Mouse (Mus musculus) WW6 (cell line): Measurements from ENCODE around the gene Slc44a3.
"Not testable (repeated sequence)": the region's sequence is repeated elsewhere in the genome, so short reads cannot be mapped to it uniquely, and the experiment has no call there.

Source experiments
- DNase-seq: peaks from one replicate; pipeline ENCODE4 v3.0.0-alpha.2; 2013; ENCODE audit warnings: low read depth, low spot score

Gene Slc44a3

GRCm38 (mm10) chr3:121552723-121553122 is 20.5 kb upstream of the Slc44a3 start:
- no peak for DNase-seq

- DNase-seq: no peak
These were observed 18.2 kb upstream of the Slc44a3 start for GRCm38 (mm10) chr3:121550370-121550769.

GRCm38 (mm10) chr3:121547851-121548624 is 15.8 kb upstream of the Slc44a3 start:
- no peak for DNase-seq

- DNase-seq: no peak
These were observed 8.4 kb upstream of the Slc44a3 start for GRCm38 (mm10) chr3:121540621-121541020.

- DNase-seq: no peak
These were observed 7.7 kb upstream of the Slc44a3 start for GRCm38 (mm10) chr3:121539871-121540431.

- DNase-seq: not testable (repeated sequence)
These were observed 6.6 kb upstream of the Slc44a3 start for GRCm38 (mm10) chr3:121538847-121539246.

GRCm38 (mm10) chr3:121537996-121538395 is 5.8 kb upstream of the Slc44a3 start:
- no peak for DNase-seq

- DNase-seq: no peak
These were observed 4.6 kb upstream of the Slc44a3 start for GRCm38 (mm10) chr3:121536803-121537202.

GRCm38 (mm10) chr3:121535813-121536504 is 3.8 kb upstream of the Slc44a3 start:
- DNase-seq: no peak

- DNase-seq: no peak
These were observed 645 bp downstream of the Slc44a3 start for GRCm38 (mm10) chr3:121531370-121532148.

- no peak for DNase-seq
These were observed 1.5 kb downstream of the Slc44a3 start for GRCm38 (mm10) chr3:121530546-121531258.

- no peak for DNase-seq
These were observed 5.8 kb downstream of the Slc44a3 start for GRCm38 (mm10) chr3:121526096-121527093.

GRCm38 (mm10) chr3:121521633-121522125 is 10.5 kb downstream of the Slc44a3 start:
- DNase-seq: no peak

- DNase-seq: no peak
These were observed 11.1 kb downstream of the Slc44a3 start for GRCm38 (mm10) chr3:121521123-121521522.

- DNase-seq: no peak
These were observed 15.2 kb downstream of the Slc44a3 start for GRCm38 (mm10) chr3:121517030-121517429.

GRCm38 (mm10) chr3:121509141-121509540 is 23.1 kb downstream of the Slc44a3 start:
- no peak for DNase-seq

GRCm38 (mm10) chr3:121507678-121508077 is 24.5 kb downstream of the Slc44a3 start:
- DNase-seq: no peak

GRCm38 (mm10) chr3:121506756-121507155 is 25.4 kb downstream of the Slc44a3 start:
- no peak for DNase-seq

GRCm38 (mm10) chr3:121506175-121506574 is 26.0 kb downstream of the Slc44a3 start:
- no peak for DNase-seq
